Comparison of ENCODE assay signal across 9 mouse cellular contexts in the genomic region with DNA sequence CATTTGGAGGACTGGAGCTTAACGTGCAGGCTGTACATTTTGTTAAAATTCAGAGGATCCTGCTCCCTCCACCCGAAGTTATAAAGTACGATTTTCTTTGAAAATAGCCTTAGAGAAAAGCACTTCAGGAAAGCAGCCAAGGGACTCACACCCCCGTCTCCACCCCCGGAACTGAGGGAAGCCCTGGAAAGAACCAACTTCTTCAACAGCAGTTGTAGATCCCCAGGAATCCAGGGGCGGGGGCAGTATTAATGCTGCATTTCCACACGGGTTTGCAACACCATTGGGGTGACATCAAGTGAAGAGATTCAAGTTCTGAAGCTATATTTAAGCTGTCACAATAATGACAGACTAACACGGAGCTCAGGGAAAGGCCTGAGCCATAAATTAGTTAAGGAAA. TPM values are rescaled to one million over a fixed set of nuclear protein-coding genes. Genes with fewer than 3 reads are reported as not detected.
A peak's percentile ranks its signal among the peaks of the same experiment; 100 is the strongest.
DNase-seq lines count a peak whose midpoint lies in the region; ATAC-seq lines count a peak whose summit lies in the region.
"Had no signal": no experiment of that assay in that cellular context is flagged by ENCODE, and none has a peak within 500 bp of the region (broad histone marks: within the 10 kb centered on the region; RNA-seq: fewer than 3 reads in every experiment).

No protein-coding gene starts in this region.

- H3K36me3 ChIP-seq in kidney, embryonic 14.5 days (ENCODE audit: control insufficient read depth, insufficient read depth, low read length) = no peaks in the 10 kb centered on the region
- no peaks in the 10 kb centered on the region for H3K36me3 ChIP-seq in embryonic facial prominence, embryonic 15.5 days
- H3K36me3 ChIP-seq in neural tube, embryonic 15.5 days = no peaks in the 10 kb centered on the region

- peaks cover 33% of the 10 kb centered on the region for H3K27me3 ChIP-seq in kidney, embryonic 14.5 days (ENCODE audit: control insufficient read depth, insufficient read depth, low read length)
- H3K27me3 ChIP-seq in embryonic facial prominence, embryonic 15.5 days = peaks cover 57% of the 10 kb centered on the region
- H3K27me3 ChIP-seq in neural tube, embryonic 15.5 days (replicated peaks) = no peaks in the 10 kb centered on the region

- H3K27ac ChIP-seq in kidney, embryonic 14.5 days (ENCODE audit: low read depth, low read length) = no peak overlapping the region
- H3K27ac ChIP-seq in embryonic facial prominence, embryonic 15.5 days (replicated peaks) = no peak overlapping the region
- H3K27ac ChIP-seq in neural tube, embryonic 15.5 days (replicated peaks) = peak overlapping the region; percentile 94
- H3K27ac ChIP-seq: liver, embryonic 14.5 days had no signal

- no peaks in the 10 kb centered on the region for H3K9me3 ChIP-seq in kidney, embryonic 14.5 days (ENCODE audit: control insufficient read depth, low read length)
- no peaks in the 10 kb centered on the region for H3K9me3 ChIP-seq in embryonic facial prominence, embryonic 15.5 days (replicated peaks)
- H3K9me3 ChIP-seq in neural tube, embryonic 15.5 days (replicated peaks) = no peaks in the 10 kb centered on the region

- no peaks in the 10 kb centered on the region for H3K4me1 ChIP-seq in kidney, embryonic 14.5 days (ENCODE audit: control insufficient read depth, insufficient read depth, low read length)
- H3K4me1 ChIP-seq in embryonic facial prominence, embryonic 15.5 days = peaks cover 27% of the 10 kb centered on the region
- peaks cover 39% of the 10 kb centered on the region for H3K4me1 ChIP-seq in neural tube, embryonic 15.5 days

- ATAC-seq in kidney, embryonic 14.5 days (ENCODE audit: low FRiP score, low TSS enrichment) = no peak
- ATAC-seq in embryonic facial prominence, embryonic 15.5 days (ENCODE audit: insufficient number of reproducible peaks, low FRiP score, low TSS enrichment, low read depth) = no peak
- no peak for ATAC-seq in neural tube, embryonic 15.5 days (ENCODE audit: low FRiP score)

- H3K9ac ChIP-seq in kidney, embryonic 14.5 days (ENCODE audit: low read depth, low read length) = no peak overlapping the region
- H3K9ac ChIP-seq in embryonic facial prominence, embryonic 15.5 days = no peak overlapping the region
- H3K9ac ChIP-seq in neural tube, embryonic 15.5 days (replicated peaks) = peak overlapping the region; percentile 66; the same call in 1 of the 2 replicates
- H3K9ac ChIP-seq: liver, embryonic 14.5 days had no signal

- no peak for DNase-seq in kidney, postnatal 25 days
- DNase-seq in kidney, postnatal 4 days = peak; percentile 14 to 30
- no peak for DNase-seq in adrenal gland, adult 18-20 months (ENCODE audit: low spot score in 2 of 2)
- no peak for DNase-seq in urinary bladder, postnatal 10 days (ENCODE audit: low spot score)
- no peak for DNase-seq in heart, adult 9 months (ENCODE audit: low spot score in 2 of 2)

- WGBS in kidney, embryonic 14.5 days = 25% methylated on average over 8 of the region's 8 CpGs
- 23% methylated on average over 8 of the region's 8 CpGs for WGBS in embryonic facial prominence, embryonic 15.5 days
- WGBS in neural tube, embryonic 15.5 days = 14% methylated on average over 8 of the region's 8 CpGs

- H3K4me2 ChIP-seq in kidney, embryonic 14.5 days (replicated peaks; ENCODE audit: low read depth, low read length) = peak overlapping the region; percentile 91; the same call in 1 of the 2 replicates
- H3K4me2 ChIP-seq in embryonic facial prominence, embryonic 15.5 days (replicated peaks) = peak overlapping the region; percentile 90
- H3K4me2 ChIP-seq in neural tube, embryonic 15.5 days = peak overlapping the region; percentile 85

- no peak overlapping the region; the same call in 1 of the 2 replicates for H3K4me3 ChIP-seq in kidney, embryonic 14.5 days (ENCODE audit: low read length)
- no peak overlapping the region for H3K4me3 ChIP-seq in embryonic facial prominence, embryonic 15.5 days (replicated peaks)
- peak overlapping the region; percentile 75 for H3K4me3 ChIP-seq in neural tube, embryonic 15.5 days (replicated peaks)

RNA-seq across cellular contexts. Expression of a gene that starts 0.9 kb away (rescaled TPM):
- polyA plus RNA-seq in kidney, embryonic 14.5 days (2014; fragmentation: Nextera tagmentation; extraction: Ambion mirVana) = 3.8 and 7.2 TPM in 2 replicates
- 9.8 and 13.9 TPM in 2 replicates for polyA plus RNA-seq in embryonic facial prominence, embryonic 15.5 days (2015; fragmentation: Nextera tagmentation; extraction: Ambion mirVana)
- 152 and 175 TPM in 2 replicates for polyA plus RNA-seq in neural tube, embryonic 15.5 days (2015; fragmentation: Nextera tagmentation; extraction: Ambion mirVana)
- total RNA-seq in adrenal gland, adult 18-20 months (2021) = 1 to 10 TPM; 1.7 to 1.8 TPM

RNA-seq across cellular contexts. Expression of a gene that starts 43.9 kb away (rescaled TPM):
- 363 and 456 TPM in 2 replicates for polyA plus RNA-seq in kidney, embryonic 14.5 days (2014; fragmentation: Nextera tagmentation; extraction: Ambion mirVana)
- 216 and 218 TPM in 2 replicates for polyA plus RNA-seq in embryonic facial prominence, embryonic 15.5 days (2015; fragmentation: Nextera tagmentation; extraction: Ambion mirVana)
- polyA plus RNA-seq in neural tube, embryonic 15.5 days (2015; fragmentation: Nextera tagmentation; extraction: Ambion mirVana) = 33.0 and 73.4 TPM in 2 replicates
- 1 to 10 TPM; 6.5 to 7.6 TPM for total RNA-seq in adrenal gland, adult 18-20 months (2021)

Comparison
In these comparisons a context has a peak if more than half of its experiments do, and no peak if none do; other contexts are left out.
1. DNase-seq: peak in kidney, postnatal 4 days (2 of 2); none in kidney, postnatal 25 days (0 of 2), adrenal gland, adult 18-20 months (0 of 2), urinary bladder, postnatal 10 days (single experiment) and heart, adult 9 months (0 of 2).
2. RNA of a gene that starts 0.9 kb away (polyA plus RNA-seq): 152 to 175 TPM in neural tube, embryonic 15.5 days; 9.8 to 13.9 TPM in embryonic facial prominence, embryonic 15.5 days and 3.8 to 7.2 TPM in kidney, embryonic 14.5 days; every median in the first group is over 10 times any median in the second.
3. Peak in every context shown above with its lines, with median percentiles within 50 percentile points of each other: H3K4me2 ChIP-seq.